Mouse (Mus musculus): ENCODE measurements at regions not wholly inside any gene's neighbourhood (a gene's known extent, or its start where the extent isn't known, plus 50 kb on each side); places are given as distances from the start of the nearest gene placed in this dataset.
A peak's percentile ranks its signal among the peaks of the same experiment; 100 is the strongest.

- Histone ChIP-seq H3K9me3 (replicated peaks) (no peaks in the 10 kb centered on the region), H3K36me3 (no peaks in the 10 kb centered on the region), H3K27me3 (no peaks in the 10 kb centered on the region), H3K4me3 (no peak overlapping the region), H3K4me1 (peaks cover 10% of the 10 kb centered on the region; the same call in 1 of the 2 replicates), H3K27ac (peak overlapping the region; percentile 12; the same call in 1 of the 2 replicates), H3K9ac (no peak overlapping the region), H3K4me2 (replicated peaks) (no peak overlapping the region)
- no peak for ATAC-seq (ENCODE audit: low FRiP score)
- 35% methylated on average over 7 of the region's 7 CpGs for WGBS
Observed at GRCm38 (mm10) chr5:75754356-75754755, 179.6 kb downstream of the Kit start.

- WGBS = 88% methylated on average over 9 of the region's 9 CpGs
- Histone ChIP-seq H3K9me3 (replicated peaks) (no peaks in the 10 kb centered on the region), H3K36me3 (no peaks in the 10 kb centered on the region), H3K4me2 (replicated peaks) (no peak overlapping the region), H3K4me1 (peaks cover 11% of the 10 kb centered on the region), H3K27ac (no peak overlapping the region), H3K4me3 (no peak overlapping the region), H3K9ac (no peak overlapping the region), H3K27me3 (no peaks in the 10 kb centered on the region)
- no peak for ATAC-seq (ENCODE audit: low FRiP score)
Observed at GRCm38 (mm10) chr5:75745311-75745710, 170.6 kb downstream of the Kit start.

- Histone ChIP-seq H3K9me3 (replicated peaks) (no peaks in the 10 kb centered on the region), H3K27me3 (no peaks in the 10 kb centered on the region), H3K9ac (no peak overlapping the region), H3K4me2 (replicated peaks) (no peak overlapping the region), H3K36me3 (no peaks in the 10 kb centered on the region), H3K27ac (no peak overlapping the region), H3K4me3 (no peak overlapping the region), H3K4me1 (peaks cover 11% of the 10 kb centered on the region)
- ATAC-seq (ENCODE audit: low FRiP score) = no peak
- 15% methylated on average over 5 of the region's 6 CpGs for WGBS
Observed at GRCm38 (mm10) chr5:75744475-75745045, 169.8 kb downstream of the Kit start.

GRCm38 (mm10) chr5:75739336-75739735 lies 164.6 kb downstream of the Kit start:
- H3K4me2 ChIP-seq (replicated peaks) = no peak overlapping the region
- H3K4me3 ChIP-seq = no peak overlapping the region
- 55% methylated on average over 8 of the region's 8 CpGs for WGBS
- ATAC-seq (ENCODE audit: low FRiP score) = no peak
- H3K9ac ChIP-seq = no peak overlapping the region
- H3K36me3 ChIP-seq = no peaks in the 10 kb centered on the region
- H3K27ac ChIP-seq = no peak overlapping the region
- H3K9me3 ChIP-seq (replicated peaks) = no peaks in the 10 kb centered on the region; the same call in 1 of the 2 replicates
- H3K27me3 ChIP-seq = no peaks in the 10 kb centered on the region
- H3K4me1 ChIP-seq = peaks cover 14% of the 10 kb centered on the region

GRCm38 (mm10) chr5:75738445-75738844 lies 163.7 kb downstream of the Kit start:
- Histone ChIP-seq H3K9ac (no peak overlapping the region), H3K36me3 (no peaks in the 10 kb centered on the region), H3K9me3 (replicated peaks) (no peaks in the 10 kb centered on the region; the same call in 1 of the 2 replicates), H3K27ac (no peak overlapping the region), H3K4me2 (replicated peaks) (no peak overlapping the region), H3K27me3 (no peaks in the 10 kb centered on the region), H3K4me1 (peaks cover 10% of the 10 kb centered on the region; the same call in 1 of the 2 replicates), H3K4me3 (no peak overlapping the region)
- ATAC-seq (ENCODE audit: low FRiP score) = no peak
- 52% methylated on average over 2 of the region's 2 CpGs for WGBS

- H3K4me3 ChIP-seq = no peak overlapping the region
Observed at GRCm38 (mm10) chr5:75737752-75738151, 163.0 kb downstream of the Kit start.

GRCm38 (mm10) chr5:75736318-75736717 lies 161.6 kb downstream of the Kit start:
- H3K4me1 ChIP-seq = peaks cover 10% of the 10 kb centered on the region; the same call in 1 of the 2 replicates
- no peaks in the 10 kb centered on the region for H3K27me3 ChIP-seq
- ATAC-seq (ENCODE audit: low FRiP score) = no peak
- no peak overlapping the region for H3K4me2 ChIP-seq (replicated peaks)
- H3K9me3 ChIP-seq (replicated peaks) = no peaks in the 10 kb centered on the region; the same call in 1 of the 2 replicates
- no peak overlapping the region for H3K27ac ChIP-seq
- H3K36me3 ChIP-seq = no peaks in the 10 kb centered on the region
- no peak overlapping the region for H3K4me3 ChIP-seq
- no peak overlapping the region for H3K9ac ChIP-seq

More at GRCm38 (mm10) chr5:75737752-75738151, 163.0 kb downstream of the Kit start:
- Histone ChIP-seq H3K27me3 (no peaks in the 10 kb centered on the region), H3K9ac (no peak overlapping the region), H3K9me3 (replicated peaks) (no peaks in the 10 kb centered on the region; the same call in 1 of the 2 replicates), H3K36me3 (no peaks in the 10 kb centered on the region), H3K4me2 (replicated peaks) (no peak overlapping the region), H3K27ac (no peak overlapping the region), H3K4me1 (peaks cover 10% of the 10 kb centered on the region; the same call in 1 of the 2 replicates)
- ATAC-seq (ENCODE audit: low FRiP score) = no peak
- 84% methylated on average over 7 of the region's 7 CpGs for WGBS

GRCm38 (mm10) chr5:75734508-75734907 lies 159.8 kb downstream of the Kit start:
- Histone ChIP-seq H3K27ac (no peak overlapping the region), H3K36me3 (no peaks in the 10 kb centered on the region), H3K4me1 (peaks cover 13% of the 10 kb centered on the region; the same call in 1 of the 2 replicates), H3K9me3 (replicated peaks) (no peaks in the 10 kb centered on the region; the same call in 1 of the 2 replicates), H3K27me3 (no peaks in the 10 kb centered on the region), H3K4me2 (replicated peaks) (no peak overlapping the region), H3K4me3 (no peak overlapping the region), H3K9ac (no peak overlapping the region)
- ATAC-seq (ENCODE audit: low FRiP score) = no peak
- WGBS = 97% methylated on average over 14 of the region's 14 CpGs

GRCm38 (mm10) chr5:75734043-75734442 lies 159.3 kb downstream of the Kit start:
- H3K27me3 ChIP-seq = no peaks in the 10 kb centered on the region
- H3K27ac ChIP-seq = no peak overlapping the region
- no peak for ATAC-seq (ENCODE audit: low FRiP score)
- H3K9me3 ChIP-seq (replicated peaks) = no peaks in the 10 kb centered on the region; the same call in 1 of the 2 replicates
- H3K4me3 ChIP-seq = no peak overlapping the region
- peaks cover 10% of the 10 kb centered on the region; the same call in 1 of the 2 replicates for H3K4me1 ChIP-seq
- no peaks in the 10 kb centered on the region for H3K36me3 ChIP-seq
- no peak overlapping the region for H3K9ac ChIP-seq
- H3K4me2 ChIP-seq (replicated peaks) = no peak overlapping the region
- WGBS = 94% methylated on average over 6 of the region's 6 CpGs

- H3K4me1 ChIP-seq = 0 out of 2 replicates have a peak, but pooled peaks cover 4% of the 10 kb centered on the region
- no peak overlapping the region for H3K9ac ChIP-seq
- no peaks in the 10 kb centered on the region for H3K27me3 ChIP-seq
- H3K4me2 ChIP-seq (replicated peaks) = no peak overlapping the region
- H3K4me3 ChIP-seq = no peak overlapping the region
- no peaks in the 10 kb centered on the region for H3K36me3 ChIP-seq
- H3K9me3 ChIP-seq (replicated peaks) = no peaks in the 10 kb centered on the region; the same call in 1 of the 2 replicates
- no peak for ATAC-seq (ENCODE audit: low FRiP score)
- WGBS = 74% methylated on average over 4 of the region's 4 CpGs
- no peak overlapping the region for H3K27ac ChIP-seq
Observed at GRCm38 (mm10) chr5:75731236-75731635, 156.5 kb downstream of the Kit start.

- Histone ChIP-seq H3K27me3 (no peaks in the 10 kb centered on the region), H3K4me2 (replicated peaks) (no peak overlapping the region), H3K9ac (no peak overlapping the region), H3K4me3 (no peak overlapping the region), H3K27ac (no peak overlapping the region), H3K4me1 (0 out of 2 replicates have a peak, but pooled peaks cover 4% of the 10 kb centered on the region), H3K36me3 (no peaks in the 10 kb centered on the region), H3K9me3 (replicated peaks) (no peaks in the 10 kb centered on the region)
- ATAC-seq (ENCODE audit: low FRiP score) = no peak
- 89% methylated on average over 3 of the region's 3 CpGs for WGBS
Observed at GRCm38 (mm10) chr5:75730698-75731097, 156.0 kb downstream of the Kit start.

- no peak overlapping the region for H3K4me3 ChIP-seq
- ATAC-seq (ENCODE audit: low FRiP score) = no peak
- peaks cover 8% of the 10 kb centered on the region; the same call in 1 of the 2 replicates for H3K4me1 ChIP-seq
- no peaks in the 10 kb centered on the region for H3K27me3 ChIP-seq
- no peaks in the 10 kb centered on the region for H3K9me3 ChIP-seq (replicated peaks)
- H3K36me3 ChIP-seq = no peaks in the 10 kb centered on the region
- H3K4me2 ChIP-seq (replicated peaks) = no peak overlapping the region
- H3K27ac ChIP-seq = no peak overlapping the region
- no peak overlapping the region for H3K9ac ChIP-seq
- 88% methylated on average over 2 of the region's 2 CpGs for WGBS
Observed at GRCm38 (mm10) chr5:75721291-75721690, 146.6 kb downstream of the Kit start.

All from hindbrain, embryonic 12.5 days (tissue).